Mouse (Mus musculus) mouse trophoblast stem cell (cell line): Measurements from ENCODE around the gene Samd14.

Experiments
- in situ Hi-C, 2 experiments: fragments of 300-500 bp; cut with MseI, MboI; formaldehyde crosslinking; loops; 2 replicates in 1 of 2; 3 replicates in 1 of 2; pipeline ENCODE4 v1.15.1; 2025

Samd14 gene

GRCm38 (mm10) chr11:95071266-95071665 lies 61.6 kb downstream of the Samd14 start:
- in situ Hi-C loops, result no loop called here

- in situ Hi-C loops, result no loop called here
These were observed 62.5 kb downstream of the Samd14 start for GRCm38 (mm10) chr11:95072136-95072535.

- in situ Hi-C loops, result no loop called here
These were observed 63.1 kb downstream of the Samd14 start for GRCm38 (mm10) chr11:95072804-95073203.

- in situ Hi-C loops, result no loop called here
These were observed 64.2 kb downstream of the Samd14 start for GRCm38 (mm10) chr11:95073835-95074234.

- in situ Hi-C loops, result no loop called here
These were observed 65.0 kb downstream of the Samd14 start for GRCm38 (mm10) chr11:95074694-95075093.

- in situ Hi-C loops, result no loop called here
These were observed 65.7 kb downstream of the Samd14 start for GRCm38 (mm10) chr11:95075197-95076040.
